Mouse (Mus musculus): ENCODE measurements around the gene Epb42. TPM values are rescaled to one million over a fixed set of nuclear protein-coding genes. Genes with fewer than 3 reads are reported as not detected.

Epb42 gene
- total RNA-seq, 2 experiments from 2014 or later = 2.9 to 6.6 TPM

Small RNA genes within 50 kb of the gene (microRNA-seq; reads per million reads assigned to microRNA genes)
- not detected for gene Gm44325

Other genes with a start within 250 kb of the Epb42 start
- 10 to 100 TPM; 13.2 to 20.8 TPM for gene Cdan1, start 186.9 kb downstream of the Epb42 start, total RNA-seq (2021)
- 10 to 100 TPM; 10.8 to 14.1 TPM for gene Ttbk2, start 186.5 kb downstream of the Epb42 start, total RNA-seq (2021)
- 10 to 100 TPM; 25.0 to 31.9 TPM for gene Ubr1, start 66.4 kb downstream of the Epb42 start, total RNA-seq (2021)
- 1 to 10 TPM; 5.0 to 8.5 TPM for gene Tmem62, start 60.1 kb downstream of the Epb42 start, total RNA-seq (2021)
- gene Ccndbp1, start 28.7 kb downstream of the Epb42 start, total RNA-seq (2021) = 10 to 100 TPM; 37.2 to 40.6 TPM
- under 1 TPM in 1 of 2 experiments, not detected in 1; 0.12 TPM for gene Tgm5, start 48.8 kb upstream of the Epb42 start, total RNA-seq (2021)
- not detected for gene Tgm7, start 72.7 kb upstream of the Epb42 start, total RNA-seq (2021)
- gene Adal, start 103.4 kb upstream of the Epb42 start, total RNA-seq (2021) = 10 to 100 TPM; 14.5 to 15.4 TPM
- 10 to 100 TPM; 10.4 to 11.8 TPM for gene Lcmt2, start 103.6 kb upstream of the Epb42 start, total RNA-seq (2021)
- gene Tubgcp4, start 133.6 kb upstream of the Epb42 start, total RNA-seq (2021) = 10 to 100 TPM; 23.9 to 36.8 TPM
- gene Zscan29, start 134.1 kb upstream of the Epb42 start, total RNA-seq (2021) = 10 to 100 TPM; 13.4 to 16.4 TPM
- 10 to 100 TPM; 46.0 to 68.0 TPM for gene Trp53bp1, start 234.3 kb upstream of the Epb42 start, total RNA-seq (2021)